Mouse (Mus musculus) MEL (cell line): Measurements from ENCODE around the gene Angptl4. TPM values are rescaled to one million over a fixed set of nuclear protein-coding genes. Genes with fewer than 3 reads are reported as not detected.

Source experiments
- DNase-seq: peaks from one replicate; pipeline ENCODE4 v3.0.0; 2011; ENCODE audit warnings: low read depth, low spot score
- H3K27ac ChIP-seq: 2 replicates; pipeline ENCODE4 v1.5.1; 2012; ENCODE audit warnings: low read depth, mild to moderate bottlenecking, control low read depth, low read length, moderate library complexity; ENCODE audit not compliant: control insufficient read depth
- H3K27me3 ChIP-seq, 2 experiments: fragments of 150-350 bp in 1 of 2; sonication (generic) in 1 of 2; 2 replicates each; pipeline ENCODE4 v1.6.1; 2012; ENCODE audit warnings: low read length in 2 of 2, mild to moderate bottlenecking in 2 of 2, improper control_type of control experiment in 1 of 2, moderate library complexity in 1 of 2; ENCODE audit not compliant: insufficient read depth in 2 of 2, control insufficient read depth in 1 of 2
- H3K36me3 ChIP-seq, 2 experiments: 2 replicates each; pipeline ENCODE4 v1.6.1; 2012 to 2014; ENCODE audit warnings: low read length in 2 of 2, improper control_type of control experiment in 1 of 2, inconsistent platforms in 1 of 2, mild to moderate bottlenecking in 1 of 2; ENCODE audit not compliant: insufficient read depth in 2 of 2, control insufficient read depth in 1 of 2
- H3K4me1 ChIP-seq, 2 experiments: fragments of 150-350 bp in 1 of 2; sonication (generic) in 1 of 2; 2 replicates each; pipeline ENCODE4 v1.6.1; 2012; ENCODE audit warnings: low read length in 2 of 2, improper control_type of control experiment in 1 of 2, mild to moderate bottlenecking in 1 of 2; ENCODE audit not compliant: insufficient read depth in 2 of 2, control insufficient read depth in 1 of 2
- H3K4me3 ChIP-seq, 2 experiments: fragments of 150-350 bp in 1 of 2; sonication (generic) in 1 of 2; 2 replicates each; pipeline ENCODE4 v1.5.1; 2012; ENCODE audit warnings: low read depth in 2 of 2, low read length in 2 of 2, mild to moderate bottlenecking in 2 of 2, moderate library complexity in 2 of 2, control low read depth in 1 of 2, improper control_type of control experiment in 1 of 2; ENCODE audit not compliant: control insufficient read depth in 1 of 2, insufficient read depth in 1 of 2
- H3K79me2 ChIP-seq: 2 replicates; pipeline ENCODE4 v1.6.1; 2012; ENCODE audit warnings: mild to moderate bottlenecking, low read length, moderate library complexity; ENCODE audit not compliant: control insufficient read depth, poor library complexity, insufficient read depth
- H3K9ac ChIP-seq: 2 replicates; pipeline ENCODE4 v1.6.1; 2012; ENCODE audit warnings: low read depth, mild to moderate bottlenecking, control low read depth, low read length, moderate library complexity; ENCODE audit not compliant: control insufficient read depth, poor library complexity, severe bottlenecking
- H3K9me3 ChIP-seq: fragments of 150-350 bp; sonication (generic); replicated peaks from 2 replicates; pipeline ENCODE4 v1.6.1; 2012; ENCODE audit warnings: mild to moderate bottlenecking, low read length, improper control_type of control experiment, moderate library complexity; ENCODE audit not compliant: insufficient read depth
- E2F4 ChIP-seq: IDR thresholded peaks from 2 replicates; pipeline ENCODE4 v1.6.1; 2011; ENCODE audit warnings: low read depth, low read length, improper control_type of control experiment, borderline replicate concordance
- ELF1 ChIP-seq: IDR thresholded peaks from 2 replicates; pipeline ENCODE4 v1.6.1; 2014; ENCODE audit warnings: low read depth, mild to moderate bottlenecking, inconsistent platforms, low read length, improper control_type of control experiment, moderate library complexity
- HCFC1 ChIP-seq: IDR thresholded peaks from 2 replicates; pipeline ENCODE4 v1.6.1; 2012; ENCODE audit warnings: low read depth, mild to moderate bottlenecking, inconsistent platforms, low read length, improper control_type of control experiment, moderate library complexity
- MAFK ChIP-seq: IDR thresholded peaks from 2 replicates; pipeline ENCODE4 v1.6.1; 2011; ENCODE audit warnings: low read depth, mild to moderate bottlenecking, low read length, improper control_type of control experiment, borderline replicate concordance
- MAX ChIP-seq: IDR thresholded peaks from 2 replicates; pipeline ENCODE4 v1.6.1; 2011; ENCODE audit warnings: low read length, improper control_type of control experiment
- MAZ ChIP-seq: IDR thresholded peaks from 2 replicates; pipeline ENCODE4 v1.6.1; 2012; ENCODE audit warnings: low read depth, mild to moderate bottlenecking, inconsistent platforms, low read length, improper control_type of control experiment
- MXI1 ChIP-seq: IDR thresholded peaks from 2 replicates; pipeline ENCODE4 v1.6.1; 2011; ENCODE audit warnings: mild to moderate bottlenecking, low read depth, low read length, improper control_type of control experiment
- MYB ChIP-seq: IDR thresholded peaks from 2 replicates; pipeline ENCODE4 v1.6.1; 2011; ENCODE audit warnings: mild to moderate bottlenecking, low read depth, low read length, improper control_type of control experiment
- NRF1 ChIP-seq: IDR thresholded peaks from 2 replicates; pipeline ENCODE4 v1.6.1; 2014; ENCODE audit warnings: low read depth, mild to moderate bottlenecking, inconsistent platforms, low read length, improper control_type of control experiment, moderate library complexity; ENCODE audit not compliant: poor library complexity, insufficient read depth, severe bottlenecking
- POLR2A ChIP-seq, 2 experiments: IDR thresholded peaks; 2 replicates each; pipeline ENCODE4 v1.6.1; 2011 to 2012; ENCODE audit warnings: low read length in 2 of 2, mild to moderate bottlenecking in 2 of 2, control low read depth in 1 of 2, improper control_type of control experiment in 1 of 2, low read depth in 1 of 2, moderate library complexity in 1 of 2; ENCODE audit not compliant: control insufficient read depth in 1 of 2, insufficient read depth in 1 of 2, poor library complexity in 1 of 2
- POLR2AphosphoS2 ChIP-seq: IDR thresholded peaks from 2 replicates; pipeline ENCODE4 v1.6.1; 2011; ENCODE audit warnings: low read length, improper control_type of control experiment
- RCOR1 ChIP-seq: IDR thresholded peaks from 2 replicates; pipeline ENCODE4 v1.6.1; 2012; ENCODE audit warnings: low read depth, mild to moderate bottlenecking, inconsistent platforms, low read length, improper control_type of control experiment
- SIN3A ChIP-seq: IDR thresholded peaks from 2 replicates; pipeline ENCODE4 v1.6.1; 2012; ENCODE audit warnings: low read length, improper control_type of control experiment, inconsistent platforms
- SMC3 ChIP-seq: IDR thresholded peaks from 2 replicates; pipeline ENCODE4 v1.6.1; 2011; ENCODE audit warnings: low read depth, low read length, improper control_type of control experiment
- TAL1 ChIP-seq: IDR thresholded peaks from 2 replicates; pipeline ENCODE4 v1.6.1; 2012; ENCODE audit warnings: mild to moderate bottlenecking, inconsistent platforms, low read length, moderate library complexity, mixed read lengths
- TCF12 ChIP-seq: IDR thresholded peaks from 2 replicates; pipeline ENCODE4 v1.6.1; 2014; ENCODE audit warnings: low read depth, mild to moderate bottlenecking, inconsistent platforms, low read length, improper control_type of control experiment, moderate library complexity
- USF1 ChIP-seq: IDR thresholded peaks from 2 replicates; pipeline ENCODE4 v1.6.1; 2014; ENCODE audit warnings: low read depth, mild to moderate bottlenecking, inconsistent platforms, low read length, improper control_type of control experiment, moderate library complexity
- ZKSCAN1 ChIP-seq: IDR thresholded peaks from 2 replicates; pipeline ENCODE4 v1.6.1; 2012; ENCODE audit warnings: low read depth, mild to moderate bottlenecking, inconsistent platforms, low read length, improper control_type of control experiment, moderate library complexity
- ZNF384 ChIP-seq: IDR thresholded peaks from 2 replicates; pipeline ENCODE4 v1.6.1; 2012; ENCODE audit warnings: low read depth, mild to moderate bottlenecking, inconsistent platforms, low read length, improper control_type of control experiment
- polyA plus RNA-seq, 2 experiments: library from polyadenylated mRNA; stranded (reverse) in 1 of 2; unstranded in 1 of 2; fragments of >175 nt in 1 of 2; fragments of >200 nt in 1 of 2; gene quantifications; 2 replicates each; pipeline versions ENCODE4 v1.2.1 to v1.2.4; 2012; ENCODE audit warnings: low replicate concordance in 2 of 2, low read depth in 1 of 2; ENCODE audit not compliant: insufficient read length in 2 of 2, insufficient read depth in 1 of 2, missing spikeins in 1 of 2
- total RNA-seq: library from RNA; depleted of rRNA; stranded (reverse); fragments of 300-350 nt; gene quantifications from 2 replicates; pipeline ENCODE4 v1.2.3, GENCODE M21; 2012

Gene Angptl4
- total and polyA plus RNA-seq, 3 experiments: 13.5 to 15.8 TPM; not detected in 1

DNA sequence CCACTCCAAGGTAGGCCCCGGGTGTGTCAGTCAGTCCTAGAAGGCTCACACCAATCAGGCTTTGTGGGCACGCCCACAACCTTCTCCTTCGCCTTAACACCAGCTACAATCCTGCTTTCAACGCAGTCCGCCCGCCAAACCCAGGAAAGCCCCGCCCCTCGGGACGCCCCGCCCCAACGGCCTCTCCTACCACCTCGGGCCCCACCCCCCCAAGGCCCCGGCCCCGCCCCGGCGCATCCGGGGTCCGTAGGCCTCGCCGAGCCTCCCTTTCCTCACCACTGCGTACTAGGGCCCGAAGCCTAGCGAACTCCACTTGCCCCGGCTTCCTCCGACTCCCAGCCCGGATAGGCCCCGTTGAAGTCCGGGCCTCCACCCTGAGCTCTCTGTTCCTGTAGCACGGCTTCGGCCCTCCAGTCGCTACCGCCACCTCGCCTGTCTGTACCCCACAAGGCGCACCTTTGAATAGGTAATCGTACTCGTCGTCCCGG is 21.8 kb downstream of the Angptl4 start (continued):
- TF ChIP-seq MAFK (no peak), HCFC1 (no peak), ZKSCAN1 (no peak), NRF1 (no peak; the same call in 1 of the 2 replicates), TAL1 (no peak), POLR2A (IDR thresholded peaks at IDR 0.05; ENCODE audit: control insufficient read depth in 1 of 2, insufficient read depth in 1 of 2, low read depth in 1 of 2, low read length in 2 of 2, poor library complexity in 1 of 2) (peak in 1 of 2 experiments; percentile 80; a peak in 3 of 4 replicates), ELF1 (no peak), TCF12 (peak; percentile 5; the same call in 1 of the 2 replicates), POLR2AphosphoS2 (no peak)

DNA sequence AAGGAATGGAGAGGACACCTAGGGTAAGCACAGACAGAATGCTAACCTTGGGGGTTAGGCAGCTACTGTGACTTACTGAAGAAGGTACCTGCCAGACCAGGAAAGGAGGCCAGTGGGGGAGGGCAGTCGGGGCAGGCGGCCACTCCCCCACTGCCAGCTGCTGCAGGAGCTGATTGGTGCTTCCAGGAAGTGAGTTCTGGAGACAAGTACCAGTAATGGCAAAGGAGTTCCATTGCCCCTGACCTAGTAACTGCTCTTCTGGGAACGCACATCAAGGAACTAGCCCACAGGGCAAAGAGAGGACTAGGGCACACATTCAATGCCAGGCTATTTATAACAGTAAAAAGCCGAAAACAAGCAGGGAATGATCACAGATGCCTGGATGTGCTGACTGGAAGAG is 24.4 kb downstream of the Angptl4 start:
- Histone ChIP-seq H3K9me3 (no peaks in the 10 kb centered on the region), H3K4me1 (peaks cover 2 to 18% of the 10 kb centered on the region in 2 experiments; a peak in 3 of 4 replicates), H3K79me2 (peaks cover 62% of the 10 kb centered on the region), H3K9ac (no peak overlapping the region), H3K27me3 (no peaks in the 10 kb centered on the region), H3K4me3 (no peak overlapping the region), H3K36me3 (peaks cover 0 to 14% of the 10 kb centered on the region in 2 experiments; a peak in 3 of 4 replicates), H3K27ac (no peak overlapping the region)
- TF ChIP-seq SIN3A: no peak
- no peak for TF ChIP-seq ZNF384
- TF ChIP-seq MXI1: no peak
- TF ChIP-seq MYB: no peak
- TF ChIP-seq E2F4: no peak
- no peak for TF ChIP-seq MAZ
- TF ChIP-seq MAX: no peak
- no peak for TF ChIP-seq ZKSCAN1
- no peak for TF ChIP-seq POLR2AphosphoS2
- TF ChIP-seq ELF1: no peak
- TF ChIP-seq RCOR1: no peak
- no peak for TF ChIP-seq SMC3
- TF ChIP-seq USF1: no peak
- no peak for DNase-seq
